Mouse (Mus musculus): ENCODE data around the gene Thsd4.

DNA sequence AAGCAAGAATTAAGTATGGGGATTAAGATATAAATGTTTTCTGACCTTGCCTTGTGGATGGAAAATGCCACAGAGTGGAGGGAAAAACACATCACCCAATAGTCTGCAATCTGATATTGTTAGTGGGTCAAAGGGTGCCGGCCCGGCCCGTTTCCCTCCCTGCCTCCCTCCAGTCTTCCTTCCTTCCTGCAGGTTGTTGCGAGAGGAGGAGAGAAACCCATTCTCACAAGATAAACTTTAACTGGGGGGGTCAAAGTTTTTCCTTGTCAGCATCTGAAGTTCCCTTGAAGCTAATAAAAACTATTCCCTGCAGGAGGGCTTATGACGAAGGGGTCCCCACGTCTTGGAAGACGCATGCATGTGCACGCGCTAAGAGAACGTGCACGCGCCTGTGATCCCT is 8.5 kb upstream of the Thsd4 start:
- TF ChIP-seq CTCF (IDR thresholded peaks at IDR 0.05; ENCODE audit: low read depth) (no peak), EP300 (IDR thresholded peaks at IDR 0.05; ENCODE audit: low read depth) (no peak)
